Mouse (Mus musculus): Measurements from ENCODE around the gene Dtx4.

DNA sequence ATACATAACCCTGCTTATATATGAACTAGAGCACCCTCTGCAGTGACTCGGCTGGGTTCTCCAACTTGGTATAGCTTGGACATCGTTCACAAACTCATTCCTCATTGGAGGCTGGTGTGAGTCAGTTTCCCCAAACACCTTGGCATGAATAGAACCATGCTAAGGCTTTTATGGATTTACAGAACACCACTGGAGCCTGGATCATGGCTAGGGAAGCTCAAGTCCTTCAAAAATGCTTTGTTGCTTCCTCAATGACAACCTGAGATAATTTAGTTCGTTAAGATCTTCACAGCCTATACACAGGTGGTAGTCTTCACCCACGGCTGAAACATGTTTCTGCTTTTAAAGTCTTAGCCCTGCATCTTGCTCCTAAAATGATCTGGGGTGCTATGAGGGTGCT lies 41.7 kb downstream of the Dtx4 start:
- no peak for TF ChIP-seq CTCF (IDR thresholded peaks at IDR 0.05; ENCODE audit: low read depth)
- TF ChIP-seq EP300 (IDR thresholded peaks at IDR 0.05; ENCODE audit: low read depth): no peak
